Mouse (Mus musculus) small intestine, adult 2 months (tissue): Measurements from ENCODE around the gene Ctcf.

ENCODE experiments used
- CTCF ChIP-seq: fragments of 200-500 bp; IDR thresholded peaks from 2 replicates; pipeline ENCODE4 v1.5.1; 2012; ENCODE audit warnings: low read depth, mild to moderate bottlenecking, control low read depth, inconsistent platforms, low read length, moderate library complexity, mixed read lengths; ENCODE audit not compliant: insufficient replicate concordance, insufficient read length; ENCODE audit errors: extremely low read depth
- POLR2A ChIP-seq: fragments of 200-500 bp; IDR thresholded peaks from 2 replicates; pipeline ENCODE4 v1.6.1; 2012; ENCODE audit warnings: low read depth, mild to moderate bottlenecking, control low read depth, inconsistent platforms, low read length, moderate library complexity

DNA sequence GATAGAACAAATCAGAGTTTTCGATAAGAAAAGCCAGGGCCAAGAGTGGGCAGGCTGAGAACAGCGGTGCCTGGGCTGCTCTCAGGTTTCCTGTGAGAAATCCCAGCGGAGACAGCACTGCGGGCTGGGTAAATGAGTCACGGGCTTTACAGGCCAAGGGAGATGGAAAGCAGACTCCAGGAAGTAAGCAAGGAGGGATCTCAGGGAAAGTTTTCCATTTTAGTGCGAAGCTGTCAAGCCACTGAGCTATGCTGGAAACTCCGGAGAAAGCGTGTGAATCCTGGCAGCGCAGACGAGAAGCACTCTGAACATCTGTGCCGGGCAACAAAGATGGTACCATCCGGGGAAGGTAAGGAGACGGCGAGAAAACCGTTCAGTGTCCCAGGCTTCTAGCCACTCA, 42.5 kb upstream of the Ctcf start:
- TF ChIP-seq CTCF, result no peak
- no peak for TF ChIP-seq POLR2A
